Mouse (Mus musculus) limb, embryonic 14.5 days (tissue): ENCODE measurements at regions not wholly inside any gene's neighbourhood (a gene's known extent, or its start where the extent isn't known, plus 50 kb on each side); places are given as distances from the start of the nearest gene placed in this dataset.

ENCODE experiments used
- ATAC-seq: fragments of 200-750 bp; cut with Nextera tagmentation; 2 replicates; pipeline ENCODE4 v1.8.0; 2017; ENCODE audit warnings: low read depth, moderate number of reproducible peaks, moderate TSS enrichment; ENCODE audit not compliant: low FRiP score
- DNase-seq: peaks from one replicate; pipeline ENCODE4 v3.0.0-alpha.2; 2015; ENCODE audit warnings: low spot score
- H3K27ac ChIP-seq: fragments of 300-500 bp; sonication (generic); replicated peaks from 2 replicates; pipeline ENCODE4 v1.5.1; 2014; ENCODE audit warnings: low read depth, mild to moderate bottlenecking, low read length, moderate library complexity, mixed read lengths
- H3K27me3 ChIP-seq: fragments of 300-500 bp; sonication (generic); 2 replicates; pipeline ENCODE4 v1.6.1; 2014; ENCODE audit warnings: low read length, mixed read lengths; ENCODE audit not compliant: control insufficient read depth, insufficient read depth
- H3K36me3 ChIP-seq: fragments of 300-500 bp; sonication (generic); 2 replicates; pipeline ENCODE4 v1.6.1; 2014; ENCODE audit warnings: mild to moderate bottlenecking, low read length, moderate library complexity, mixed read lengths; ENCODE audit not compliant: control insufficient read depth, insufficient read depth
- H3K4me1 ChIP-seq: fragments of 300-500 bp; sonication (generic); 2 replicates; pipeline ENCODE4 v1.6.1; 2014; ENCODE audit warnings: antibody characterized with exemption, low read length, mixed read lengths; ENCODE audit not compliant: control insufficient read depth, insufficient read depth
- H3K4me2 ChIP-seq: fragments of 300-500 bp; sonication (generic); replicated peaks from 2 replicates; pipeline ENCODE4 v1.6.1; 2014; ENCODE audit warnings: low read depth, mild to moderate bottlenecking, low read length, moderate library complexity; ENCODE audit not compliant: severe bottlenecking
- H3K4me3 ChIP-seq: fragments of 300-500 bp; sonication (generic); replicated peaks from 2 replicates; pipeline ENCODE4 v1.5.1; 2014; ENCODE audit warnings: low read length
- H3K9ac ChIP-seq: fragments of 300-500 bp; sonication (generic); 2 replicates; pipeline ENCODE4 v1.6.1; 2014; ENCODE audit warnings: mild to moderate bottlenecking, low read depth, low read length, moderate library complexity; ENCODE audit not compliant: severe bottlenecking
- H3K9me3 ChIP-seq: fragments of 300-500 bp; sonication (generic); 2 replicates; pipeline ENCODE4 v1.6.1; 2016; ENCODE audit warnings: low read length; ENCODE audit not compliant: control insufficient read depth
- POLR2A ChIP-seq: fragments of 200-500 bp; IDR thresholded peaks from 2 replicates; pipeline ENCODE4 v1.8.0; 2012; ENCODE audit warnings: inconsistent platforms, mild to moderate bottlenecking, moderate library complexity, borderline replicate concordance; ENCODE audit not compliant: insufficient read depth, insufficient read length; ENCODE audit errors: extremely low read depth
- WGBS: fragments of 180-500 bp; shearing (Covaris S2); extraction: QIAGEN DNeasy Blood & Tissue Kit; methylation state at CpG from one replicate; pipeline ENCODE4 v1.1.7; 2014; 5-methylcytosine and 5-hydroxymethylcytosine counted together

DNA sequence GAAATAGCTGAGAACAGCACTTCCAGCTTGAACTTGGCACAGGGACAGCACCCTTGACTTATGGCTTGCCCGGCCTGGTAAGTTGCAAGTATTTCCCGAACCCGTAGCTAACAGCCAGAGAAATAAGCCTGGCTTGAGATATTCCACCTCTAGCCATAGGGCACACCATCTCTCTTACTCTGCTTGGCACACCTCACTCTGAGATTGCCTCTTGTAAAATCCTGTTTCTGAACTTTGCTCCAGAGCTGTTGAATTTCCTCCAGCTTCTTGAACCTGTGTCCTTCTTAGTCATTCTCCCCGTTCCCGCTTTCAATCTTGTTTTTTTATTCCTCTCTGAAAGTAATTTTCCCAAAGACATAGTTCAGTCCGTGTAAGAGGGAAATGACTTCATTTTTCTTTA is 72.0 kb upstream of the Sipa1l1 start:
- H3K27me3 ChIP-seq, result no peaks in the 10 kb centered on the region
- no peak overlapping the region for H3K9ac ChIP-seq
- no peak for ATAC-seq
- no peak for TF ChIP-seq POLR2A
- no peaks in the 10 kb centered on the region for H3K9me3 ChIP-seq
- 75% methylated on average over 6 of the region's 6 CpGs for WGBS
- H3K4me3 ChIP-seq, result no peak overlapping the region
- H3K27ac ChIP-seq, result 0 out of 2 replicates have a peak overlapping the region, but pooled peaks have one; percentile 1
- no peak overlapping the region for H3K4me2 ChIP-seq
- no peak for DNase-seq
- peaks cover 12% of the 10 kb centered on the region; the same call in 1 of the 2 replicates for H3K4me1 ChIP-seq
- H3K36me3 ChIP-seq, result no peaks in the 10 kb centered on the region

DNA sequence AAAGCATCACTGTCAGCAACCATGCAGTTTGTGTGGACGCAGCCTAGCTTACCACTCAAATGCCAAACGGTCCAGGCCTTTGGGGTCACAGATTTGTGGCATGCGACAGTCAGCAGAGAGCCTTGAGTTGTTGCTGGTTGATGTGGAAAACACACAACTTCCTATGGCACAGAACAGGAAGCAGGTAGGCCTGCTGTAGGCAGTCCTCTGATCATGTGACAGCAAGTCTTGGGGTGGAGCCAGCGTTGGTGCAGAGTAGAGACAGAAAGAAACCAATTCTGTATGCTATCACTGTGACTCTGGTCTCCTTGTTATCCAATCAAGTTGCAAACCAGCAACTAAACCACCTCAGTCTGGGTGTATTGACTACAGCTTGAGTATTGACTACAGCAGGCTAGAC is 71.5 kb upstream of the Sipa1l1 start:
- Histone ChIP-seq H3K27me3 (no peaks in the 10 kb centered on the region), H3K36me3 (no peaks in the 10 kb centered on the region), H3K9ac (no peak overlapping the region), H3K27ac (0 out of 2 replicates have a peak overlapping the region, but pooled peaks have one; percentile 1), H3K4me3 (no peak overlapping the region), H3K4me2 (no peak overlapping the region), H3K4me1 (peaks cover 12% of the 10 kb centered on the region; the same call in 1 of the 2 replicates), H3K9me3 (no peaks in the 10 kb centered on the region)
- WGBS, result 87% methylated on average over 4 of the region's 4 CpGs
- TF ChIP-seq POLR2A, result no peak
- ATAC-seq (no peak), DNase-seq (no peak)

DNA sequence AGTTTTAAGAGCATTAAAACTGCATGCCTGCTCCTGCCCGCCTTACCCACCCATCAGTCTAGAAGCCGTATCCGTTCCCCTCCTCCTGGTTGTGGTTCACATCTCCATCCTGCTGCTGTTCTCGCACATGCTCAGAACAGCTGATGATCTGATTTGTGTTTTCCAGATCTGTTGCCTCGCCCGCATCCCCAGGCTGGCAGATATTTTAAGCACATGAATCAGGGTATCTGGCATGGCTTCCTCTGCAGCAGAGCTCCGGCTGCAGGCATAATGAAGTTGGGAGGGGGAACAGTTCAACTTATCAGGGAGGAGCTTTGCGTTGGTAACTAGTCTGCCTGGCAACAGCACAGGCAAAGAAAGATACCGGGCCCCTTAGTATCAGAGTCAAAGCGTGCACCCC is 64.9 kb upstream of the Sipa1l1 start:
- DNase-seq (no peak), ATAC-seq (no peak)
- H3K27me3 ChIP-seq, result no peaks in the 10 kb centered on the region
- H3K9ac ChIP-seq, result no peak overlapping the region
- WGBS, result 64% methylated on average over 10 of the region's 10 CpGs
- no peak for TF ChIP-seq POLR2A
- H3K9me3 ChIP-seq, result no peaks in the 10 kb centered on the region
- no peaks in the 10 kb centered on the region for H3K36me3 ChIP-seq
- H3K4me2 ChIP-seq, result no peak overlapping the region
- no peak overlapping the region for H3K27ac ChIP-seq
- no peak overlapping the region for H3K4me3 ChIP-seq
- H3K4me1 ChIP-seq, result peaks cover 21% of the 10 kb centered on the region

DNA sequence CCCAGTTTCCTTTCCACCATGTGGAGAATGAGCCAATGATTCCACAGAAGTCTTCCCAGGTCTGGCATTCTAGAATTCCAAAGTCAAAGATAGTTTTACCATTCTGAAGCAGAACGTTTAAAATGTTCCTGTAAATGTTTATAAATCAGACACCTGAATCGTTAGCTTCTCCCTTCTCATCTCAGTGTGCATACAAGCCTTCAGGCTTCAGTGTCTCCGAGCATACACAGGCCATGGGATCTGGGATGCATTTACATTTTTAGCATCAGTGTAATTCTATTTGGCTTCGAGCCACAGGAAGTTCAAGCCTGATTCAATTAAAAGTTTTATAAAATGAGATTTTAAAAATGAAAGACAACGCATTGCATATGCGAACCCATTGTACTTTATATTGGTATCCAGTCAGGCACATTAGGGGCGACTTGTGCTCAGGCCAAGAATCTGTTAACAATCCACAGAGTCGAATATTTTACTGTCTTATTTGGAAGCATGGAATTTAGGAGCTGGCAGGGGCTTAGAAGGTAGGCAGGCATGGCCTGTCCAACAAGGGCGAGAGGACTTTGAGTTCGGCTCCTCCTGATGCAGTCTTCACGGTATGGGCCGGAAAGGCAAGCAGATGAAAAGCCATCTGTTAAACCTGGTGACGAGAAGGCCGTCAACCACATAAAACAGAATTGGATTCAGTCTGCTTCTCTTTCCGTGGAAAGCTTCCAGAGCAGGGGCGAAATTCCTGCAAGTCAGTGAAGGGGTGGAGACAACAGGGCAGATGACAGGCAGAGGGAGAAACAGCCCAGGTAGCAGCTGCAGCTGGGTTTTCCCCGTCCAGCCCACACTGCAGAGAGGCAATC is 63.7 kb upstream of the Sipa1l1 start:
- peak; percentile 70 for DNase-seq

DNA sequence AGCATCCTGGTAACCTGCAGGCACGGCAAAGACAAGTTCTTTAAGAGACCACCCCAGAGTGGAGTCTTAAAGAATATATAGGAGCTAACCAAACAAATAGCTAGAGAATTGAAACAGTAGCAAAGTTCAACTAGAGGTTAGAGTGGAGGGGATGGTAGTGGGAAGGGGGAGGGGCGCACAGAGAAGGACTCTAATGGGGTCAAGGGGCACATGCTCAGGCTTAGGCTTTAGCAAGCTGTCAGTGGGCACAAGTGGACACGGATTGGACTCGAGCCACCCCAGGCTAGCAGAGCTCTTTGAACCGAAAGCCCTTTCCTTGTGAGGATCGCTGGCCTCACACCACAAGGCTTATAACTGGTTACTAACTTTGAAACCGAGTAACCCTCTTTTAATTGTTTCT is 53.4 kb upstream of the Sipa1l1 start:
- Histone ChIP-seq H3K4me1 (peaks cover 5% of the 10 kb centered on the region; the same call in 1 of the 2 replicates), H3K36me3 (no peaks in the 10 kb centered on the region), H3K9me3 (no peaks in the 10 kb centered on the region), H3K27ac (no peak overlapping the region), H3K4me3 (no peak overlapping the region), H3K4me2 (no peak overlapping the region), H3K9ac (no peak overlapping the region), H3K27me3 (no peaks in the 10 kb centered on the region)
- 51% methylated on average over 7 of the region's 7 CpGs for WGBS
- ATAC-seq, result no peak
- no peak for DNase-seq
- TF ChIP-seq POLR2A, result no peak

More for the DNA sequence above, 63.7 kb upstream of the Sipa1l1 start:
- no peaks in the 10 kb centered on the region for H3K36me3 ChIP-seq
- peaks cover 21% of the 10 kb centered on the region for H3K4me1 ChIP-seq
- H3K4me3 ChIP-seq, result no peak overlapping the region
- H3K27ac ChIP-seq, result peak overlapping the region; percentile 67
- H3K9me3 ChIP-seq, result no peaks in the 10 kb centered on the region
- no peaks in the 10 kb centered on the region for H3K27me3 ChIP-seq
- WGBS, result 20% methylated on average over 17 of the region's 17 CpGs
- H3K4me2 ChIP-seq, result no peak overlapping the region; the same call in 1 of the 2 replicates
- ATAC-seq, result peak; percentile 77
- no peak overlapping the region for H3K9ac ChIP-seq
- TF ChIP-seq POLR2A, result no peak
